In the genomic region with DNA sequence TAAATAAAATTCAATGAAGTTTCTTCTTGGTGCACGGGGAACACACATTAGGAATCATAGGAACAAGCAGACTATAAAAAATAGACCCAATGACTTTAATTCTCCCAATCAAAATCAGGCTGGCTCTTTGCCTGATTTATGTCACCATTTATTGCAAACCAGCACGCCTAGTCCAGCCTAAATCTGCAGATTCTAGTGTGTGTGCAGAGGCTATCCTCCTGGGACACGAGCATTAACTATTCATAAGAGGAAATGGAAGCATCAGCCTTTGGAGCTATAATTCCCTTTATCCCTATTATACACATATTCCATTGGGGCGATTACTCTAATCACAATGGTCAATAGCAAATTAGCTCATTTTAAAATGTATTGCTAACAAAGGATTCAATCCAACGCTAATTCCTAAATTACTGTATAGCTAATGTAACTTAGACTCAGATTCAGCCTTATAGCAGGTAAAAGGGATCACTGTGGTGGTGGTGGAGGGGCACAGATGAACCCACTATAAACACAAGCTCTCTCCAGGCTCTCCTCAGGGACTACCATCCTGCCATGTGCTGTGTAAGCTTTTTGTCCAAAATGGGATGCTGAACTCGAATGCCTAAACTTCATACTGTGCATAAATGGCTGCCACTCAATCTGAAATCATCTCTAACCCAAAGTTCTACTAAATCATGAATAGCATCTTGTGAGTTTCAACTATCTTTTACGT, we compare ENCODE assay signal across 16 mouse cellular contexts.
"Had no signal": no experiment of that assay in that cellular context is flagged by ENCODE, and none has a peak within 500 bp of the region (broad histone marks: within the 10 kb centered on the region; RNA-seq: fewer than 3 reads in every experiment).

No protein-coding gene starts in this region.

- H3K27me3 ChIP-seq: kidney, embryonic 15.5 days; liver, embryonic 15.5 days; megakaryocyte, embryonic 14.5 days had no signal

- H3K4me1 ChIP-seq: limb, embryonic 10.5 days; megakaryocyte, embryonic 14.5 days had no signal

- H3K36me3 ChIP-seq: kidney, embryonic 15.5 days; limb, embryonic 10.5 days; liver, embryonic 15.5 days had no signal

- H3K4me3 ChIP-seq: kidney, embryonic 15.5 days; left cerebral cortex, adult 2 months; limb, embryonic 10.5 days; liver, embryonic 15.5 days; megakaryocyte, embryonic 14.5 days; myocyte had no signal

- H3K9me3 ChIP-seq: kidney, embryonic 15.5 days; limb, embryonic 10.5 days; liver, embryonic 15.5 days had no signal

- ATAC-seq: intestine, embryonic 16.5 days had no signal

- H3K4me2 ChIP-seq: kidney, embryonic 15.5 days; liver, embryonic 11.5 days; liver, embryonic 15.5 days had no signal

- DNase-seq: kidney, adult 2 months; kidney, postnatal 14 days; lung, adult 2 months; lung, postnatal 10 days; right cerebral cortex, adult 18-20 months; right cerebral cortex, postnatal 25 days; thymus, postnatal 36 days had no signal

- H3K9ac ChIP-seq: kidney, embryonic 15.5 days; liver, embryonic 15.5 days had no signal

- H3K27ac ChIP-seq: kidney, embryonic 15.5 days; left cerebral cortex, adult 2 months; limb, embryonic 10.5 days; liver, embryonic 15.5 days; macrophage had no signal
